Mouse (Mus musculus) left cerebral cortex, adult 9 months (tissue): ENCODE measurements around the gene Smim11.

ENCODE experiments used
- DNase-seq, 2 experiments: peaks; one replicate each; pipeline ENCODE4 v3.0.0; 2022; ENCODE audit warnings: low spot score in 2 of 2

The Smim11 gene

DNA sequence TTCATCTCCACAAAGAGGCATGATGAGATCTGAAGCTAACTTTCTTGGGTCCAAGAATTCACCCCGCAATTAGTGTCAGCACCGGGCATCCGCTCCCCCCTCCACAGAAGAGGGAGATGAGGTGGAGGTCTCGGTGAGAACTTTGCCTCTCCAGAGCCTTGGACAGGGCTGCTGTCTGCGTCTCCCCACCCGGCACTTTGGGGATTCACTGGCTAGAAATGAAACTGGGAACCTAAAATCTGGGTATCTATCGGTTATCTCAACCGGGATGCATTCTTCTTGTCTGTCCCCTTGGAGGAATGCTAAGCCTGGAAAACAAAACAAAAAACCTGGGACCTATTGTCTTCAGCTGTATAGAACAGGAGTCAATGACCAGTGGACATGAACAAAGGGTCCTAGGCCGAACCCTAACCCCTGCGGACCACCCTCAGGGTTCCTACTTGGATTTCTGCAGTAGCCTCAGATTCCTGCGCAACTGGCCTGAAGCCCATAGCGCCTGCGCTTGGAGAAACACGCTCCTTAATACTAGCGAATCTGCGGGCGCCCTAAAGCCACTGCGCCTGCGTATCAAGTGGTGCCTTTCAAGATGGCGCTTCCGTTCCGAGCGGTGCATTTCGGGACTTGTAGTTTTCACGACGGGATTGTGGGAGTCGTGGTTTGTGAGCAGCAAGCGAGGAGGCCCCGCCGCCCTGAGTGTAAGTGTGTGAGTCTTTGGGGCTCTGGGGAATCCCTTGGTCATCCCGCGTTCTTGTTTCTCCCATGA is at the start of gene Smim11:
Gene Smim11, plus strand, starts transcription at position 638 of the 763 bp plus-strand sequence.
- DNase-seq = peak; percentile 88 to 96

DNA sequence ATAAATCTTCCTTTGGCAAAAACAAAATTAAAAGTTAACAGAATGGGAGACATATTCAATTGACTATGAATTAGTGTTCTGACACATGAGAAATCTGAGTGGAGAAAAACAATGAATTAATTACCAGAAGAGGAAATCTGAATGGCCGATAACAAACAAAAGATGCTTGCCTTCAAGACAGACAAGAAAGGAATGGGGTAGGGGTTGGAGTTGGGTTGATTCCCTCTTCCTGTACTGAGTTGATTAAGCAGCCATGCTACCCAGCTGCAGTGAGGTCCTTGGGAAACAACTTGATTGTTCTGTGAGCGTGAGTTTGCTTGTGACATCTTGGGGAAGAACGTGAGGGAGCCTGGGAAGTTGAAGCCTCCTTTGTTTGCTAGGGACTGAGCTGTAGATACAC is 46.8 kb upstream of the Smim11 start:
- DNase-seq = no peak

DNA sequence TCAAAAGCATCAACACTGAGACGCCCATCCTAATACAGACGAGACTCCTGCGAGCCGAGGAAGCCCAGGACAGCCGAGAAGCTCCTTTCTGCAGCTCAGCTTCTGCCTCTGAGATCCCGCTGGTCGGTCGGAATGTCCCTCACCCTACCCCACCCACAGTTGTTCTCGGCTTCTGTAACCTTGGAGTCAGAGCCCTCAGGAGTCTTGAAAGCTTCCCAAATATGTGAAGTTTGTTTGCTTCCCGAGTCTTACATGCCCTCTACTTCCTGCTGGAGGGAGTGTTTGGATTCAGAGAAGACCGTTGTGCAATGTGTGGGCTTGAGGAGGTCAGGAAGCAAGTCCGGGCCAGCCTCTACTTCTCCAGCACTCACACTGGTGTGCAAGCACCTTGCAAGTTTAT is 33.2 kb upstream of the Smim11 start:
- DNase-seq = no peak

DNA sequence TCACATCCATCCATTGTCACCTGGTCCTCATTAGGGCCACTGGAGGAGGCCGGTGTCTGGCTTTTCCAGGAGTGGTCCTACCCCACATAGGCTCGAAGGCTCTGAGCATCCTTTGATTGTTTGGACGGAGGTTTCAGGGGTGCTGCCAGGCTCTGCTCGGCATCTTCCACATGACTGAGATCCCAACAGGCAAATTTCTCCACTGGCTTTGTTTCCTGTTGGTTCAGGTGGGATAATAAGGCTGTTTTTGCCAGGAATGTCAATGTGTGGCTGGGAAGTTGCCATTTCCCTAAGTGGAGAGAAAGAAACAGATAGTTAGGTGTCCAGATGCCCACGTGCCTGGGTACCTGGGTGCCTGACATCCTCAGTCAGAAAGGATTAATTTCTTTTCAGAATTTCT is 26.6 kb upstream of the Smim11 start:
- no peak for DNase-seq

DNA sequence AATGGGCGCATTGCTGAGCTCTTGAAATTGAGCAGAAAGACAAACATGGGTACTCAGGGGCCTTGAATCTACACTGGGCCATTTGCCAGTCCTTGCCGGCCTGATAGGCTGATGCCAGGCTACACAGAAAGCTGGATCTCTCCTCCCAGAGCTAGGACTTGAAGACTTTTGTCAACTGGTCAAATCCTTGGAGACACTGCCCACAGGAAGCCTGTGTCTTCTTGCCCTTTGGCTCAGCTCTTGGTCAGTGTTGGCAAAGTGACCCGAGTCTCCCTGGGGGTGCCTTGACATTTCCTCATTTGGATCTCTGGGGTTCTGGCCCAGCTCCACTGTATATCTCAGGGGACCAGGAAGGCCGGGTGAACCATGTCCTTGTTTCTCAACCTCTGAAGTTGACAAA is 25.6 kb upstream of the Smim11 start:
- no peak for DNase-seq

DNA sequence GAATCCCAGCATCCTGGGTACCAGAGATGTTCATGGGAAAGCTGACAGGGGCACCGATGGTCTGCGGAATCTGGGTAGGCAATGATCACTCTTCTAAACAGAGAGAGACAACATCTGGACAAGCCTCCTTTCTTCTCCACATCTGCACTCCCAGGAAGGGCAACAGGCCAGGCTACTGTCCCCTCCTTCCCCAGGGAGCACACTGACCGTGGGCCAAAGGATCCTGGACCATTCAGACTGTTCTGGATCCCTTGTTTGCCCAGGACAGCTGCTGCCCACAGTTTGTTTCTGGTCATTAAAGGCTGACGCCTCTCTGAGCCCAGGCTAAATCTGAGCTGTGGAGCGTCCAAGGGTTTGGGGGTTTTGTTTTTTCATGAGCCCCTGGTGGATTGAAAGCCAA is 18.4 kb upstream of the Smim11 start:
- DNase-seq = no peak

DNA sequence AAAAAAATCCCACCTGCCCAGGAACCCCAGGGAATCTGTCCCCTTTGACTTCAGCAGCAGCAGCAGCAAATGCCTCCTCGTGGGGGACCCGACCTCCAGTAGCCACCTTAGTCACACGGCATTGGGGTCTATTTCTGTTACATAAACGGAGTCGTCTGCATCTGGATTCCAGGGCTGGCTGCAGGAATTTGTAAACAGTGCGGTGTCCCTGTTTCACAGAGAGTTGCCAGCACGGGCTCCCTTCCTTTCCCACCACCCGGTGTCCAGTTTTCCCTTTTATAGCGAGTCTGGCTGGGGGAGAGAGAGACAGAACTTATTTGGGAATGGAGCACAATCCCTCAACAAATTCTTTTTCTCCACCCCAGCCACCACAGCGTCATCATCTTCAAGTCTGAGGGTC is 16.0 kb upstream of the Smim11 start:
- DNase-seq = no peak

DNA sequence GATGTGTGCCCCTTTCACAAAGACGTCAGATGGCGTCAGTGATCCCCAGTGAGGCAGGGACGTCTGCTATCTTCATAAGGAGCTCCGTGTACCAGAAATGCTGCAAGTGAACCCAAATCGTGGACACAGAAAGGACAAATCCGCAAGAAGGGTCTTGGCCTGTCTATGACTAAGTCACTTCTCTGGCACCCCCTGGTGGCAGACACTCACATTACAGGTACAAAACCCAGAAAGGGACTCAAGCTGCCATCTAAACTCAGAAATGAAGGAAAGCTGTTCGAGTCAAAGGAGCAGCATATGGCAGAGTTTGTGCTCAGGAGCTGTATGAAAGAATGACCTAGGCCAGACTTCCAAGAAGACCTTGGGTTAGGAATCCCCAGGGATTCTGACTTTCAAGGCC is 14.5 kb upstream of the Smim11 start:
- DNase-seq = peak in 1 of 2 experiments; percentile 92

DNA sequence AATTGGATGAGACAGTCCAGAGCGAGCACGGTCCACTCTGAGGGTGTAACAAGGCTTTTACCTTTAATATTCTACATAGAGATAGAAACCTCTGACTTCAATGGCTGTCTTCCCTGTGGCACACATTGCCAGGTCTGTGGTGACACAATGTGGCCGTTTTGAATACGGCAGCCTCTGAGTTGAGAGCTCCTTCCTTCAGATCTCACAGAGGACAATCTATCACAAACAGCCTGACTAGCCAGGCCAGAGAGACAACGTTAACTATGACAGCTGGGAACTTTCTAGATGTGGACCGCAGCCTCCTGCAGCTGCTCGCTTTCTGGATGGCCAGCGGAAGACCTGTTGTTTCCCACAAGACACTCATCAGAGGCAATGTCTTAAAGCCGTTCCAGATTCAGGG is 12.3 kb upstream of the Smim11 start:
- no peak for DNase-seq

DNA sequence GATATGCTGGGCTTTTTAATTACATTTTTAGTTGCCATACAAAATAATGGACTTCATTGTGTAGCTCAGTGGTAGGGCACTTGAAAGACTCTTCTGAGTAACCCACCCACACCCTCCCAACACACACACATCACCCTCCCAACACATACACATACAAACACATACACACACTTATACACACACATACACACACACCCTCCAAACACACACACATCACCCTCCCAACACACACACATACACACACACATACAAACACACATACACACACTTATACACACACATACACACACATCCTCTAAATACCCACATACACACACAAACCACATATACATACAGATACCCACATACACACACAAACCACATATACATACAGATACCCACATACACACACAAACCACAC is 11.0 kb upstream of the Smim11 start:
- DNase-seq = no peak

DNA sequence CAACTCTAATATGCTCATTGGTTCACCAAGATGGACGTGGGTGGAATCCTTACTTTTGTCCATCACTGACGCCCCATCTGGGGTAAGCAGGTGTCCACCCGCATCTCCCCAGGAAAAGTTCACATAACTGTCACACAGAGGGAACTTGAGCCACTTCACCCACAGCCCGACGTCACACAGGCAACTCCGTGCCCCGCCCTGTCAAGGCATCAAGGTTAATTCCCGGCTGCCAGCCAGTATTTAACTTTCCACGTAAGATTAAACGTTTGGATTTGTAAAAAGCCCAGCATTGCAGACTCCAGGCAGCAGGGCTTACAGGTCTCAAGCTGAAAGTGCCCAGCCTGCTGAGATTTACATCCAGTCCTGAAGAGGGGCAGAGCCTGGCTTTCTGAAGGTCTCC is 9.0 kb upstream of the Smim11 start, which contains the start of gene Kcne2:
Gene Kcne2, plus strand, starts transcription at position 289 of the 400 bp plus-strand sequence.
- DNase-seq = no peak

DNA sequence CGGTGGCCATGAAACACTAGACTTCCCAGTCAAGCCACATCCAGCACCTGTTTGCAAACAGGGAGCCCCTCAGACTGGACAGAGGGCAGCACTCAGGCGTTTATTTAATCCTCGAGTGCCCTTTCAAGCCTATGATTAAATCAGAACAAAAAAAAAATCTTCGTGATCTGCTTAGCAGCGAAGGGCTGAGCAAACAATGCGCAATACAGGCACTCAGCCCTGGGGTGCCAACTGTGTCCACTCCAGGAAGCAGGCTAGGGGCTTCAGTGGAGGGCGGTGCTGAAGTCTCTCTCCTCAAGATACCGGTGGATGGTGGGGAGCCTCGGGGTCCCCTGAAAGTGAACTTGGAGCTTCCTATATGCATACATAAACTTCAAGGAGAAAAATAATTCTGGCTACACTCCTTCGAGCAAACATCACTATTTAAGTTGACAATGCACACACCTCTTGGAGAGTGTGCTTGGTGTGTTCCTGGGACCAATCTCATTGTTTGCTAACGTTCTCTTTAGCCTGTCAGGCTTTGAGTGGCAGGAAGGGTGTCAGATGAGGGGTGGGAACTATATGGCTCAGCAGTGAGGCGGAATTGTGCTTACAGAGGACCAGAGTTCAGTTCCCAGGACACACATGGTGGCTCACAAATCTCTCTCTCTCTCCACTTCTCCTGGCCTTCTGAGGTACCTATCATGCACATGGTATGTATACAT is 6.7 kb upstream of the Smim11 start:
- DNase-seq = no peak

DNA sequence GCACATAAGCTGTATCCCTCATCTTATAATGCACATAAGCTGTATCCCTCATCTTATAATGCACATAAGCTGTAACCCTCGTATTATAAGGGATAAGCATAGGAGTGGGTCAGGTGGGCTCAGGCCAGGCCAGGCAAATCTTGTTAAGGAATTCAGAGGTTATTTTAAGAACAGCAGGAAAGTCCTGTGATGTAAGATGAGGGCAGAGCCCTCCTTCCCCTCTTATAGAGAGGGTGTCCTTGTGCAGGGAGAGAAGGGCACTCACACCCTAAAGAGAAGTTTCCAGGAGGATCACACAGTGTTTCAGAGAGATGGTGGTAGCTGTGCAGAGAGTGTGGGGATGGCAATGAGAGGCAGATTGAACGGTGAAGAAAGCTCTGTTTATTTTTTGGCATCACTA is 5.8 kb upstream of the Smim11 start:
- DNase-seq = no peak

DNA sequence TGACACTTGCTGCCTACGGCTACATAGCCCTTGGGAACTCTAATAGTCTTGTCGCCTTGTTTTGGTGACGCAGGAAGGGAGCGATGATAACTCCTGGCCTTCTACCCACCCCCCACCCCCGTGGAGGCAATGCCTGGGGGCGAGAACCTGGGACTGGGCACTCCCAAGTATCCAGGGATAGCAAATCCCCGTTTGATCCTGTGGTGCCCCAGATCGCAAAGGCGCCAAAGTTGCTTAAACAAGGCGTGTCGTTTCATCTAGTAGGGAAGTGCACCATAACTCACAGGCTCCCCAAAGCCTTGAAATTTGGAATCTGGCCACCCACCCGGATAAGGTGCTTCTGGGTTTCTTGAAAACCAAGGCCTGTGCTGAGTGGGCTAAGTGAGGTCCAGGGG is 323 bp downstream of the Smim11 start:
- no peak for DNase-seq

DNA sequence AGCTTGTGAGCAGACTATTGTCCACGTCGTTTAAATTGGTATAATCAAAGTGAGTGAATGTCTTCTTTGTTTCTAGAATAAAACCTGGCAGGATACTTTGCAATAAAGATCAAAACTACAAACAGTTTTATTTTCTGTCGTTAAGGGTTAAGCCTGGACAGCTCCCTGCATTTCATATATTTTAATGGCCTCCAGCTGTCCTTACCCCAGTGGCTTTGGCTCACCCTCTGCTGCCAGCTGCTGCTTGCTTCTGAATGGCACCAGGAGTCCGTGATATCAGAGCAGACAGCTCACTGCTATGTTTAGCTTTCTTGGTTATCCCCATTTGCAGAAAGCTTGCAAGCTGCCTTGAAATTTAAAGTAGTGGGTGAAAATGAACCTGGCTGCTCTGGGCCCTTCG is 903 bp downstream of the Smim11 start:
- no peak for DNase-seq

DNA sequence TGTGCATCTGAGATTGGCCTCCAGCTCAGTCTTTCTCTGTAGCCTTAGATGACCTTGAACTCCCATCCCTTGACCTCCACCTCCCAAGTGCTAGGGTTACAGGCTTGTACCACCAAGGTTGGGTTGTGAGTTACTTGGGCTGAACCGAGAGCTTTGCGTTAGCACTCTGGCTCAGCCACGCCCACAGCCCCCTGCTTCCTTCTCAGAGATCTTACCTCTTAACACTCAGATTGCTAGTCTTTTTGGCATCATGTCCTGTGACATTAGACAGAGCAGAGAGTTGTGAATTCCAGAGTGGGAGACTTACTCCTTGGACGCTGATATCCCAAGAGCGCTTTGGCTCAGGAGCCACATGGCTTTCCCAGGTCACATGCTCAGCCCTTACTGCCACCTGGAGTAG is 1.4 kb downstream of the Smim11 start:
- DNase-seq = no peak

DNA sequence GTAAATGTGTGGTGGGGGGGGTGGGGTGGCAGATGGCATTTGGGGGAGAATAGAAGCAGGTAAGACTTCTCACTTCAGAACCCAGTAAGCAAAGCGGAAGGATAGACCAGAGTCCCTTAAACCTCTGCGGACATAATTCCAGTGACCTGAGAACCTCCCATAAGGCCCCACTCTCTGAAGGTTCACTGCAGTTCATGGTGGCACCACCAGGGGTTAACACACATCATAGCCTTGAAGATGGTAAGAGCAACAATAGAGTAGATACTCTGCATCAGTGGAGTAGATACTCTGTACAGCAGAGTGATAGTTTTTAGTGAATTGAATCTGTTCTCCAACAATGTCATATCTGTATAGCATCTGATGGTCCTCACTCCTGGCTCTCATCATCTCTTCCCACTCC is 4.4 kb downstream of the Smim11 start:
- no peak for DNase-seq

DNA sequence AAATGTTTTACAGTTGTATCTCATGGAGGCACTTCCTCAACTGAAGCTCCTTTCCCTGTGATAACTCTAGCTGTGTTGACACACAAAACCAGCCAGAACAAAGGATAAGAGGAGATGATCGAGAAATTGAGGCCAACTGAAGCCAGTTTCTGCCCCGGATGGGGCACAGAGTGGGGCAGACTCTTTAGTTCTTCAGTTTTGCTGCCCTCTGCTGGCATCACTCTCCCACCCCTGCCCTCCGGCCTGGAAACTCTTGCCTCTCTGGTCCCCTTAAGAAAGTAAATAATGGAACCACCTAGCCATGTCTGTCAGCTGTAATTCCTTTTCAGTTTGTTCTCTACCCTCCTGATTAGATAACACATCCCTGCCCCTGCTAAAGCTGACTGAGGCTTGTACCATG is 6.9 kb downstream of the Smim11 start:
- DNase-seq = no peak

DNA sequence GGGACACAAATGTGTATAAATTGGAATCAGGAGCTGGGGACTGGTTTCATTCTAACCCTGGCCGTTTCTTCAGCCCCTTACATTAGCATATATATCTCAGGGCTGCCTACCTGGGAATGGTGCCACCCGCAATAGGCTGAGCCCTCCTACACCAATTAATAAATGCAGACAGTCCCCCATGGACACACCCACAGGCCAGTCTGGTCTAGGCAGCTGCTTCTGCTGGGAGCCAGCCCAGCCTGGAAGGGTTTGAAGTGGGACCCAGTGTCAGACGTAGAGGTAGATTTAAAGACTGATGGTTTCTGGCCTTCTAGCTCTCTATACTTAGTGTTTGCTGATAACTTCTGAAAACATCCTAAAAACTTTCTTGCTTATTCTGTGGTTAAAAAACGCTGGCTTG is 8.0 kb downstream of the Smim11 start:
- no peak for DNase-seq

DNA sequence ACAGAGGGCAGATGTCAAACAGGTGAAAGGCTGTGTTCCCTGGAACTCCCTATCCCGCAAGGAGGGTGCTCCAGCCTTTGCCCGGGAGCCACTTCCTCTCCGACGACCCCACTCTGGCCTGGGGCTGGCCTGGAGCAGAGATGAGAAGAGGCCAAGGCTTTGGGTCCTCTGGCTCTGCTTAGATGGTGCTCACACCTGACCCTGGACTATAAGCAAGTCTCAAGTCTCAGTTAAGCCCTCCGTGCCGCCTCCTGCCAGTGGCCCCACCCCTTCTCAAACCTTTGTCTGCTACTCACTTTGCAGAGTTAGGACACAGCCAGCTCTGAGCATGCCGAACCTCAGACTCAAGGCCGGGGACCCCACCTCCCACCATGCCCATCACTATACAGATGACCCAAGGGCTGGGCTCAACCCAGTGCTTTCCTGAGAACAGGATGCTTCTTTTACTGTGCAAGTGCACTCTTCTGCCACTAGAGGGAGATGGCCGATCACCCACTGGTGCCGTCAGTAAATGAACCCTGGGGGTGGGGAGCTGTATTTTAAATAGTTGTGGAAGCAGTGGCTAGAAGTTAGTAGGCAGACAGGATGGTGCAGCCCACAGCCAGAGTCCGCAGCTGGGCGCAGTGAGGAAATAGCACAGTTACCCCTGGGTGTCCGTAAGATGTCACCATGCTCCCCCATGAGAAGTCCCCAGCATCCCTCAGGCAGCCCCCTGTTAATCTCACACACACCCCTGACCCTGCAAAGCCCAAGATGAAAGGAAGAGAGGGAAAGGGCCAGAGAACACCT is 13.1 kb downstream of the Smim11 start:
- DNase-seq = peak in 1 of 2 experiments; percentile 44

DNA sequence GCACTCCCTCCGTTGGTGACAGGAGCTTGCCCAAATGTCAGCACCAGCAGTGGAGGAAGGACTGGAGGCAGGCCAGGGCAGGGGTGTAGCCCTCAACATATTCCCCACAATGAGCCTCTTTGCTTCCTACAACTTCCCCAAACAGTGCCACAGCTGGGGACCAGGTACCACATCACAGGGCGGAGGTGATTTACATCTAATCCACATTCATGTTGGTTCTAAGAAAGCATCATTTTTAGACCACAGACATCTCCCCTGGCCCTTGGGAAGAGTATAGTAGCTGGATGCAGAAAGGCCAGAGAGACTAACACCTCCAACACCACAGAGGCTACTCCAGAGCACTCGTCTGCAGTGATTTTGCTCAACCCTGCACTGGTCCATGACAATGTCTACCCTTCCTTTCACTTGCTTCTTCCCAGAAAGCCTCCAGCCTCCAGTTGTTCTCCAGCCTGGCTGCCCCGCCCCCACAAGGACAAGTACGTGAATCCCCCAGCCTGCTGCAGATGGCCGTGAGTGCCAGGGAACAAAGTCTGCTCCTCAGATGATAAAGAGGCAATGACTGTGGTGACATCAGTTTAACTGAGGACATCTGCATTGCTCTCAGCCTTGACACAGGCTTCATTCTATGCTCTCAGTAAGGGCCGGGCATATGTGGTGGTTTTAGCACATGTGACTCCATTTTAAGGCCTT is 15.1 kb downstream of the Smim11 start:
- no peak for DNase-seq
